Mouse (Mus musculus) lung, postnatal 0 days (tissue): ENCODE data around the gene Rnf128. TPM values are rescaled to one million over a fixed set of nuclear protein-coding genes. Genes with fewer than 3 reads are reported as not detected.

Source experiments
- ATAC-seq: fragments of 200-750 bp; cut with Nextera tagmentation; 2 replicates; pipeline ENCODE4 v1.8.0; 2017; ENCODE audit warnings: moderate library complexity
- DNase-seq: peaks from one replicate; pipeline ENCODE4 v3.0.0-alpha.2; 2016; ENCODE audit warnings: low spot score
- H3K27ac ChIP-seq: fragments of 300-500 bp; sonication (generic); 2 replicates; pipeline ENCODE4 v1.5.1; 2014; ENCODE audit warnings: antibody characterized with exemption, mild to moderate bottlenecking, low read length, mixed read lengths
- H3K27me3 ChIP-seq: fragments of 300-500 bp; sonication (generic); replicated peaks from 2 replicates; pipeline ENCODE4 v1.6.1; 2014; ENCODE audit warnings: low read length, mixed read lengths; ENCODE audit not compliant: insufficient read depth
- H3K36me3 ChIP-seq: fragments of 300-500 bp; sonication (generic); 2 replicates; pipeline ENCODE4 v1.6.1; 2014; ENCODE audit warnings: low read length, mixed read lengths; ENCODE audit not compliant: insufficient read depth
- H3K4me1 ChIP-seq: fragments of 300-500 bp; sonication (generic); 2 replicates; pipeline ENCODE4 v1.6.1; 2014; ENCODE audit warnings: antibody characterized with exemption, low read depth, low read length, mixed read lengths; ENCODE audit not compliant: insufficient read depth
- H3K4me2 ChIP-seq: fragments of 300-500 bp; sonication (generic); replicated peaks from 2 replicates; pipeline ENCODE4 v1.6.1; 2014; ENCODE audit warnings: low read depth, mild to moderate bottlenecking, low read length, moderate library complexity, mixed read lengths
- H3K4me3 ChIP-seq: fragments of 300-500 bp; sonication (generic); 2 replicates; pipeline ENCODE4 v1.5.1; 2014; ENCODE audit warnings: low read depth, low read length
- H3K9ac ChIP-seq: fragments of 300-500 bp; sonication (generic); replicated peaks from 2 replicates; pipeline ENCODE4 v1.6.1; 2014; ENCODE audit warnings: low read depth, mild to moderate bottlenecking
- H3K9me3 ChIP-seq: fragments of 300-500 bp; sonication (generic); 2 replicates; pipeline ENCODE4 v1.6.1; 2016; ENCODE audit warnings: low read length, mixed read lengths
- CTCF ChIP-seq: IDR thresholded peaks from 2 replicates; pipeline ENCODE4 v1.5.1; 2016; ENCODE audit warnings: antibody characterized with exemption, mild to moderate bottlenecking
- EP300 ChIP-seq: IDR thresholded peaks from 2 replicates; pipeline ENCODE4 v1.6.1; 2016; ENCODE audit warnings: antibody characterized with exemption, mild to moderate bottlenecking, control low read depth
- WGBS: fragments of 180-500 bp; shearing (Covaris S2); extraction: QIAGEN DNeasy Blood & Tissue Kit; methylation state at CpG from one replicate; pipeline ENCODE4 v1.1.7; 2014; 5-methylcytosine and 5-hydroxymethylcytosine counted together
- polyA plus RNA-seq: library from polyadenylated mRNA; unstranded; fragments of >200 nt; fragmentation: Nextera tagmentation; extraction: Ambion mirVana; gene quantifications from 2 replicates; pipeline ENCODE4 v1.2.1, GENCODE M21; 2015

Rnf128 gene
- polyA plus RNA-seq, 1 experiment from 2014 or later = 4.9 TPM

DNA sequence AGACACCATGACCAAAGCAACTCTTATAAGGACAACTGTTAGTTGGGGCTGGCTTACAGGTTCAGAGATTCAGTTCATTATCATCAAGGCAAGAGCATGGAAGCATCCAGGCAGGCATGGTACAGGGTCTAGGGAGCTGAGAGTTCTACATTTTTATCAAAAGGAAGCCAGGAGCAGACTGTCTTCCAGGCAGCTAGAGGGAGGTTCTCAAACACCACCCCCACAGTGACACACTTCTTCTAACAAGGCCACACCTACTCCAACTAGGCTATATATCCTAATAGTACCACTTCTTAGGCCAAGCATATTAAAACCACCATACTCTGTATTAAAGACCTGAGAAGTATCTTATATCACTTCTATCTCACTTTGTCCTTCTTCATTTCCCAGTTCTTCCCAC lies 33.4 kb upstream of the Rnf128 start:
- Histone ChIP-seq H3K9me3 (no peaks in the 10 kb centered on the region), H3K27me3 (no peaks in the 10 kb centered on the region), H3K4me3 (no peak overlapping the region), H3K4me1 (no peaks in the 10 kb centered on the region), H3K4me2 (no peak overlapping the region), H3K9ac (no peak overlapping the region), H3K27ac (no peak overlapping the region), H3K36me3 (no peaks in the 10 kb centered on the region)
- no peak for TF ChIP-seq CTCF
- TF ChIP-seq EP300 = no peak
- no peak for ATAC-seq
- DNase-seq = no peak

DNA sequence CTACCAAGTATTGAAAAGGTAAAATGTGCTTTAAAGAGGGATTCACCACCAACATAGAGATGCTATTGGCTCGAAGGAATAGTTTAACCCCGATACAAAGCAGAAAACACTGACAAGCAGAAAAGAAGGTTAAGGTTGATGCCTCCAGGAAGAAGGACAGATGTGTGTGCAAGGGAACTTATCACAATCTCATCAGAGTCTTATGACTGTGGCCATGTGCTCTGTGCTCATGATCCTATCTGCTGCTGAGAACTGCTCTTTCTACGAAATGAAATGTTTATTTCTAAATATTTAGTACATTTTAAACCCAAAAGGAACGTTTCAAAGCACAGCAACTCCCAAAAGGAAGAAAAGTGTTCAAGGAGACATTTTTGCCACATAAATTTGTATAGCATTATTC lies 30.8 kb upstream of the Rnf128 start:
- Histone ChIP-seq H3K9ac (no peak overlapping the region), H3K27ac (no peak overlapping the region), H3K4me1 (no peaks in the 10 kb centered on the region), H3K9me3 (no peaks in the 10 kb centered on the region), H3K4me3 (no peak overlapping the region), H3K27me3 (no peaks in the 10 kb centered on the region), H3K36me3 (no peaks in the 10 kb centered on the region), H3K4me2 (no peak overlapping the region)
- WGBS = 66% methylated on average over 4 of the region's 4 CpGs
- TF ChIP-seq EP300 (no peak), CTCF (no peak)
- DNase-seq (no peak), ATAC-seq (no peak)

DNA sequence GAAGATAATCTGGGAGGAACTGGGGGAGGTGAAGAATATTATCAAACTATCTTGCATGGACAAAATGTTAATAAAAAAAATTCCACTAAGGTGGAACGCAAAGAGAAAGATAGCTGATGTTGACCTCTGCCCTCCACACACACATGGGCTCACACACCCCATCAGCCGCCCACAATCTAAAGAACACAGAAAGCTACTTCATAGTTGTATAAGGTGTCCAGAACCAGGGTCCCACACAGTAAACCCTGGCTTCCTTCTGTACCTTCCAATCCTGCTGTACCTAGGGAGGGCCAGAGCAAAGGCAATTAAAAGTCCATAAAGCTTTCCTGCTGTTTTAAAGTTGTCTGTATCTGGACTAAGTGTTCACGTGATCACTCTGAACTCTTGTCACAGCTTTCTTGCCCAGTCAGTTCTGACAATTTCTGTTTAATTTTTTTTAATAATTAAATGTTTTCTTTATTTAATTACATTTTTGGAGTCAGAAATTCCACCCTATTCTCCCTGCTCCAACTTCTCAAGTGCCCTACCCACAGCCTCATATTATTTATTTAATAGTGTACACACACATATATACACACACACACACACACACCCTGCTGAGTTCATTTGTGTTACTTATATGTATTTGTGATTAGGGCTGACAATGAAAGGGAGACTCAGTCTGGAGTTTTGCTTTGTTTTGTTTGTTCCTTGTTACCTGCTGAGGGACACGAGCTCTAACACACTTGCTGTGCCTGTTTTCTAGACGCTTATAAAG lies 25.3 kb upstream of the Rnf128 start:
- no peak overlapping the region for H3K27ac ChIP-seq
- WGBS = 77% methylated on average over 5 of the region's 5 CpGs

DNA sequence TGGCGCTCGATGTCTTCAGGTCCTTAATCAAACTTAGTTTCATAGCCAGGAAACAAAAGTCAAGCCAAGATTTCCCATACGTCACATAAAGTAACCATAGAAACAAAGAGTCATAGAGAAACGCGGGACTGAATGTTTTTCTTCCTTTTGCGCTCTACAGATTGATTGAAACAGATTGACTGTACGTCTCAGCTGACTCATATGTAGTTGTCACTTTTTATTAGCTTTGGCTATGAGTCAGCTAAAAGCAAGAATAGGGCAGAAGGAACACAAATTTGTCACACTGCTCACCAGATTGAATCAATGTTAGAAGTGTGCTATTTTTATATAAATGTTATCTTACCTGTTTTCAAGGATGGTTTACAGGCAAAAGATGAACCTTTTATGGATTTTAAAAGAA lies 19.4 kb upstream of the Rnf128 start:
- no peak overlapping the region for H3K4me3 ChIP-seq
- no peaks in the 10 kb centered on the region for H3K27me3 ChIP-seq
- no peaks in the 10 kb centered on the region for H3K9me3 ChIP-seq
- WGBS = 56% methylated on average over 7 of the region's 7 CpGs
- no peaks in the 10 kb centered on the region for H3K36me3 ChIP-seq
- TF ChIP-seq CTCF (no peak), EP300 (no peak)
- no peaks in the 10 kb centered on the region for H3K4me1 ChIP-seq
- ATAC-seq (no peak), DNase-seq (peak; percentile 11)
- H3K27ac ChIP-seq = no peak overlapping the region
- no peak overlapping the region for H3K4me2 ChIP-seq
- H3K9ac ChIP-seq = no peak overlapping the region

More for the DNA sequence above, 25.3 kb upstream of the Rnf128 start:
- Histone ChIP-seq H3K4me3 (no peak overlapping the region), H3K4me1 (no peaks in the 10 kb centered on the region), H3K9ac (no peak overlapping the region), H3K27me3 (no peaks in the 10 kb centered on the region), H3K4me2 (no peak overlapping the region), H3K36me3 (no peaks in the 10 kb centered on the region), H3K9me3 (no peaks in the 10 kb centered on the region)
- DNase-seq (no peak), ATAC-seq (no peak)
- TF ChIP-seq CTCF (no peak), EP300 (no peak)

DNA sequence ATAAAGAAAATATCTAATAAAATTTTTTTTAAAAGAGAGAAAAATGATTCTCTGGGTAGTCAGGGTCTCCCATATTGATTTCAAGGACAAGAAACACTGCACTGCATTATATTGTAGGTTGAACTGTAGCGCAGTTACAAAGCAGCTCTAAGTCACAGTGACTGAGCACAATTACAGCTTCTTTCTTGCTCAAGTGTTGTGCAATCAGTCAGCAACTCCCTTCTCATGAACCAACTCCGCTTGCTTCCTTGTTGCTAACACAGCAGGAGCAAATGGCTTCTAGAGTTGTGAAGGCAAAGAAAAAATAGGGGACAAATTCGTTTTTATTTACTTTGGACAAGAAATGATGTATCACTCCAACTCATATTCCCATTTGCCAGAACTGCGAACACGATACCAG lies 12.7 kb upstream of the Rnf128 start:
- H3K27me3 ChIP-seq = no peaks in the 10 kb centered on the region
- H3K9me3 ChIP-seq = no peaks in the 10 kb centered on the region
- ATAC-seq (no peak), DNase-seq (peak; percentile 32)
- no peak overlapping the region for H3K4me3 ChIP-seq
- no peaks in the 10 kb centered on the region for H3K4me1 ChIP-seq
- no peak overlapping the region for H3K4me2 ChIP-seq
- H3K9ac ChIP-seq = no peak overlapping the region
- no peaks in the 10 kb centered on the region for H3K36me3 ChIP-seq
- no peak overlapping the region for H3K27ac ChIP-seq
- TF ChIP-seq CTCF (no peak), EP300 (no peak)
- WGBS = 71% methylated on average over 5 of the region's 5 CpGs

DNA sequence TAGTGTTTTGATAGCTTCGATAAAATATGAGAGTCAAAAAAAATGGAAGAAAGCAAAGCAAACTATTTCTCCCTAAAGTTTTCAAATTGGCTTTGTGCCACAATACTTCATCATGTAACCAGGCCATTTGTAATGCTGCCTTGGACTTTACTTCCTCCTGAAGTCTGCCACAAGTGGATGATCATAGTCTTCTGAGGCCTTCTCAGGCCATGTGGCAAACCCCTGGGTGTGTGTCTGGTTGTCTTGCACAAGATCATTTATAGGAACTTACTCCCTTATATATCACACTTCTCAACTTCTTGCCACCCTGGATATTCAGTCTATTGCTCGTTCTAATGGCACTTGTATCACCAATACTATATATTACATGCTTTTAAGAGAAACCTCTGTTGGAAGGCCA lies 11.0 kb upstream of the Rnf128 start:
- no peak for ATAC-seq
- WGBS = 79% methylated on average over 2 of the region's 2 CpGs
- no peak for DNase-seq

More for the DNA sequence above, 11.0 kb upstream of the Rnf128 start:
- no peak for TF ChIP-seq EP300
- no peak for TF ChIP-seq CTCF
- Histone ChIP-seq H3K27me3 (no peaks in the 10 kb centered on the region), H3K4me2 (no peak overlapping the region), H3K27ac (no peak overlapping the region), H3K9ac (no peak overlapping the region), H3K4me3 (no peak overlapping the region), H3K4me1 (no peaks in the 10 kb centered on the region), H3K9me3 (no peaks in the 10 kb centered on the region), H3K36me3 (no peaks in the 10 kb centered on the region)
